Mouse (Mus musculus): Measurements from ENCODE around the gene Acap2. TPM values are rescaled to one million over a fixed set of nuclear protein-coding genes. Genes with fewer than 3 reads are reported as not detected.

Gene Acap2
- polyA plus RNA-seq (2012; rRNA removed; ENCODE audit: low replicate concordance): 14.6 and 25.7 TPM in 2 replicates

DNA sequence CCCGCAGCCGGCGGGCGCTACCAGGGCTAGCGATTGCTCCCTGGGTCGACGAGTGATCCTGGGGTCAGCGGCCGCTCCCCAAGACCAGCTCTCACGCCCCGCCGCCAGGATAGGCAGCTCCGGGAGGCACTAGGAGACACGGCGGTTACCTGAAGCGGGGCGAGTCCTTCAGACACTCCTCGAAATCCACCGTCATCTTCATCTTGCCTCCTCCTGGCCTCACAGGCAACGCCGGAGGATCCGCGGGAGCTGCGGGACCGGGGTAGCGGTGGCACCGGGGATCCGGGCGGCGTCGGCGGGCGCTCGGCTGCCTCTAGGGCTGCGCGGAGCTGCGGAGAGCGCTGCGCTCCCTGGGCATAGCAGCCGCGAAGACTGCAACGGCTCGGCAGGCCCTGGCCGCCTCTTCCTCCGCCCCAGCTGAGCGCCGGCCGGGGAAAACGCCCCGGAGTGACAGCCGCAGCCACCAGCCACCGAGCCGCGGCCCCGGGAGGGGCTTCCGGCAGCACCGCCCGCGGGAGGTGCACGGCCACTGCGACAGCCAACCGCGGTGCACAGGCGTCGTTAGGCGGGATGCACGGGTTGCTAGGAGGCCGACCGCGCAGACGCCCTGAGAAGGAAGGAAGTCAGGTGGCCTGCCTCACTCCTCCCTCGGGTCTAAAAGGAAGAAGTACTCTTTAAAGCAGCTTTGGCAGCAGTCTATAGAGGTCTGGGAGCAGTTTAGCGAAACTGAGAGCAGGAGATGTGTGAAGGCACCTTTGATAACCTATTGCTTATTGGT lies at the start of gene Acap2:
Gene Acap2, minus strand, starts transcription at position 456 of the 778 bp plus-strand sequence.

DNA sequence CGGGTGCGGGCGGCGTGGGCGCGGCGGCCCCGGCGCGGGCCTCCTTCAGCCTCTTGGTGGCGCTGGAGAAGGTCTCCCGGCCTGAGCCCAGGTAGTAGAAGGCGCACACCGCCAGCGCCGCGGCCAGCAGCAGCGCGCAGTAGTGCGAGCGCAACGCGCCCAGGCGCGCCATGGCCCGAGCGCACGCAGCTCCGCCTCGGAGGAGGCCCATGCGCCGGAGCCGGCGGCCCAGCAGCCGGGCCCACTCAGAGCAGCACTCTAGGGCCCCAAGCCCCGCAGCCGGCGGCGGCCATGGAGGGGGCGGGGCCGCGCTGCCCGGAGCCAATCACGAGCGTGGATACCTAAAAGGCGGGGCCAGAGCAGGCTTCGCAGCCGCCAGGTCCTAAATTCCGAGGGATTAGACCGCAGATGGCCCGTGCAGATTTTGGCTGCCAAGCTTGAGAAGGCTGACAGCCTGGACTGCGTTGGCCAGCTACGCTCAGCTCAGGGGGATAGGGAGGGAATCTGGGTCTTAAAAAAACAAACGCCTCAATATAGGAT lies 119.8 kb downstream of the Acap2 start, which contains the start of gene Xxylt1:
Gene Xxylt1, minus strand, starts transcription at position 308 of the 540 bp plus-strand sequence.

Other genes starting within 250 kb of the Acap2 start
- 24.5 and 27.8 TPM in 2 replicates for gene Xxylt1, start 119.8 kb downstream of the Acap2 start, polyA plus RNA-seq (2012; rRNA removed; ENCODE audit: low replicate concordance)
- 29.0 and 70.4 TPM in 2 replicates for gene Ppp1r2, start 74.0 kb upstream of the Acap2 start, polyA plus RNA-seq (2012; rRNA removed; ENCODE audit: low replicate concordance)
- gene Apod, start 113.6 kb upstream of the Acap2 start, polyA plus RNA-seq (2012; rRNA removed; ENCODE audit: low replicate concordance): 23.4 and 45.4 TPM in 2 replicates
- 5.7 and 13.5 TPM in 2 replicates for gene Bdh1, start 221.0 kb upstream of the Acap2 start, polyA plus RNA-seq (2012; rRNA removed; ENCODE audit: low replicate concordance)